Mouse (Mus musculus) cerebral cortex, adult 2 months (tissue): Measurements from ENCODE around the gene Dda1.

ENCODE experiments used
- WGBS: fragments of 180-500 bp; shearing (Covaris S2); methylation state at CpG from one replicate; pipeline ENCODE4 v1.1.7; 2018; 5-methylcytosine and 5-hydroxymethylcytosine counted together

Gene Dda1

DNA sequence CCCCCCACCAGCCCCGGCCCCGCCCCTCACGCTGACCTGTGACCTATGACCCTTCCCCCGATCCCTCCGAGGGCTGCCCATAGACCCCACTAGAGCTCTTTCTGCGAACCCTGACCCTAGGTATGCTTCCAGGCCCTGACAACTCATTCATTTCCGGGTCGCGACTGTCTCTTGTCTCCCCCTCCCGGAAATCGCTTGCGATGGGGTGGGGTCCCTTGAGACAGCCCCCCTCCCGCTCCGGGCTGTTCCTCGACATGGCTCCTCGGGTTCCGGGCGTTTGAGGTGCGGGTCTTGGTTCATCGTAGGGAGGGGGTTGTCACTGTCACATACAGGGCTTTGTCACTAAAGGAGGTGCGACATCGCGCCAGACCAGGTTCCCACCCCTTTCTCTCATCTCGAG is 412 bp downstream of the Dda1 start:
- under 1% methylated on average over 24 of the region's 24 CpGs for WGBS

- 64% methylated on average over 3 of the region's 3 CpGs for WGBS
Measured at GRCm38 (mm10) chr8:71470146-71470912, 1.3 kb downstream of the Dda1 start.

GRCm38 (mm10) chr8:71470913-71471255 is 1.9 kb downstream of the Dda1 start:
- WGBS, result 64% methylated on average over 5 of the region's 5 CpGs

DNA sequence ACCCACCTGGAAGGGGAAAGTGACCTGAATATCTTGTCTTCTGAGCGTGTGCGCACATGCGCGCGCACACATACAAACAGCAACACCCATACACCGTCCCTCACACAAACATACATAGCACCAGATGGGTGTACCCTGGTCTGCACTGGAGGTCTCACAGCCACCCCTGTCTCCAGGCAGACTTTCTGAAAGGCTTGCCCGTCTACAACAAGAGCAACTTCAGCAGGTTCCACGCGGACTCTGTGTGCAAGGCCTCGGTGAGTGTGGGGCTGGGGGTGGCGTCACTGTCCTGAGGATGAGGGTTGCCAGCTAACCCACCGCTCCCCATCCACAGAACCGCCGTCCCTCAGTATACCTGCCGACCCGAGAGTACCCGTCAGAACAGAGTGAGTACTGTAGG is 2.9 kb downstream of the Dda1 start:
- 95% methylated on average over 17 of the region's 17 CpGs for WGBS

DNA sequence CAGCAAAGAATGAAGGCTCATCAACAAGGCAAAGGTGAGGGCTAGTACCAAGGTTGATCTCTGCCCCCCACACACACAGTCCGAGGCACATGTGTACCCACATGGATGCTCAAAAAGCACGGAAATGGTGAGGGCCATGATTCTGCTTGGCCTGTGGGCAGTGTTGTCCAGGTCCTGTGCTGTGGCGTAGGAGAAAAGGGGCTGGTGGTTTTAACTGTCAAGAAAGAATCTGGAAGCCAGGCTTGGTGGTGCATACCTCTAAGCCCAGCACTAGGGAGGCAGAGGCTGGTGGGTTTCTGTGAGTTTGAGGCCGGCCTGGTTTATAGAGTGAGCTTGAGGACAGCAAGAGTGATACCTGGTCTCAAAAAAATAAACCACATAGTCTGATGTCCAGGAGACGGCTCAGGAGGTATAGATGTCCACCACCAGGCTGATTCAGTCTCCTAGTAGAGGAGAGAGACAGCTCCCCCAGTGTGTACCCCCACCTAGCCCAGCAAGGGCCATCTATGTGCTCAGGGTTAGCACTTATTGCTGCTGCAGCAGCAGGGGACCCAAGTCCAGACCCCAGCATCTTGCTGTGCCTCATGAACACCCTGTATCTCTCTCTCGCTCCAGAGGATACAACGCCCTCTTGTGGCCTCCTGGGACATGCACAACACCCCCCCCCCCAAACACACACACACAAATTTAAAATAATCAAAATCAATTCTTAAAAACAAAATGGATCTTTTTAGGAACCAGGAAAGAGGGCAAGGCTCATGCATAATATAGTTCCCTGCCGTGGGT is 3.8 kb downstream of the Dda1 start:
- WGBS, result 79% methylated on average over 8 of the region's 8 CpGs

- WGBS, result 91% methylated on average over 18 of the region's 18 CpGs
Measured at GRCm38 (mm10) chr8:71474344-71474743, 5.3 kb downstream of the Dda1 start.

DNA sequence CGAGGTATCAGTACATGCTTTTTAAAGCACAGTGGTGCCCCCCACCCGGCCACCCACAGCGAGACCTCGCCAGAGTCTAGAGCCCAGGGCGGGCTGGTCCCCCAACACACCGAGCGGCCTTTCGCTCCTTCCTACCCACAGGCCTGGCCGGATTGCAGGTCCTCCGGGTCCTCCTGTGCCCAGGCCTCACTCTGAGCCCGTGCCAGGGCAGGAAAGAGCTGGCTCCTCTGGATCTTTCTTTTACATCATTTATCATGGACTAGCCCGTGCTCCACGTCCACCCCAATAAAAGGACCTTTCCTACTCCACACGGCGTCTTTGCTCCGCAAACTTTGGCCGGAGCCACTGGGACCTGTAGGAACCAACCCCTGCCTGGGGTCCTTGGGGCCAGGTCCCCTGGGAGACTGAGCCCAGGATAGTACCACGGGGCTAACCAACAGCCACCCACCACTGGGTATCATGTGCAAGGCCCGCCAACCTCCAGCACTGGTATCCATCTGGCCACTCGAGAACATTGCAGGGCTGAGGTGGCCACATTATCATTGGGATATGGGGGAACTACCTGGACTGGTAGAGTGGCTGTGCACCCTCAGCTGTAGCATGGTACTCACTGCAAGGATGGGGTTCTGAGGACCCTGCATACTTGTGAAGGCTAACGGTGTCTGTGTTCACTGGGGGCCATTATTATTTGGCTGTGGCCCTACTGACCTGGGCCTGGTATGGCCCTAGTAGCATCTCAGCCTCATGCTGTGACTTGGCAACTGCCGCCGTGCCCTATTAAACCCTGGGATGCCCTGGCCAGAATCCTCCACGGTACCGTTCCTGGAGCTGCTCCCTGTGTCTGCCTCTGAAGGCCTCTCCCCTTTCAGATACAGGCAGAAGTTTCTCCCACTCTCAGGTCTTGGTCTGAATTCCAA is 6.0 kb downstream of the Dda1 start:
- 81% methylated on average over 25 of the region's 25 CpGs for WGBS

DNA sequence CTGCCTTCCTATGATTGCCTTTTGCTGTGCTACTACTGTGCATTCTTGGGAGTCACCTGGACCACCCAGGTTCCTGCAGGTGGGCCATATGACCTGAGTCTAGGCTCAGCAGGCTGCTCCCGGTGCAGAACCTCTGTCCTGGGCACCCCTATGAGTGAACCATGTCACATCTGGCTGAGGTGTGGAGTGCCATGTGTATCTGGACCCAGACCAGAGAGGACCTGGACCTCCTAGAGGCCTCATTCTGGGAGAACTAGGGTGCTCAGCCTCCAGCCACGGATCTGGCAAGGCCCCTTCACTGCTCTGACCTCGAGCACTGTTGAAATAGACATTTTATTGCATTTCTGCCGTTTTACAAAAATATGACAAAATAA is 6.7 kb downstream of the Dda1 start:
- 21% methylated on average over 4 of the region's 4 CpGs for WGBS

DNA sequence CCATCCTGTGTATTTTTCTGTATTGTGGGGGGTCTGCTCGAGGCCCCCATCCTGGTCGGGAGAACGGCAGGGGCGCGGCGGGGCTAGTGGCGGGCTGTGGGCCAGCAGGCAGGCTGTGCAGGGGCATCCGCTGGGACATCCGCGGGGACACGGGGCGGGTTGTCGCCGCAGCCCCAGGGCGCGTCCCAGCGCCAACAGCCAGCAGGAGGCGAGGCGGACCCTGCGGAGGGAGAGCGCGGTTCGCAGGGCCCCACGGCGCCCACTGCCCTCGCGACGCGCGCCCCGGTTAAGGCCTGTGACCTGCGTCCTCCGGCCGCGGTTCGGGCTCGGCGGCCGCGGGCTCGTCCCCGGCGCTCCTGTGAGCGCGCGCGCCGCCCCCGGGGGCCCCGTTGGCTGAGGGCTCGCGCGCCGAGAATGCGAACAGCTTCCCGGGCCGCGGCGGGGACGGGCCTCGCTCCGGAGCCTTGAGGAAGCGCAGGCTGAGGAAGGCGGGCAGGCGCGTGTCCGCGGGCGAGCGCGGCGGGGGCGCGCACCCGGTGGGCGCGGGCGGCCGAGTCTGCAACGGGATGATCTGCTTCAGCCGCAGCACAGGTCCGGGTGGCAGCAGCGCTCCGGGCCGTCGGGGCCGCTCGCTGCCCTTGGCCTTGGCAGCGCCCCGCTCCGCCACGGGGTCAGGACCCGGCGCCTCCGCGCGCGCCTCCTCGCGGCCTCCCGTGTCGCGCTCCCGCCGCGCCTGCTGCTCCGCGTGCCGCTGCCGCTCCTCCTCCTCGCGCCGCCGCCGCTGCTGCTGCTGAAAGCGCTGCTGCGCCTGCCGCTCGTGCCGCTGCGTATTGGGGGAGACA is 7.3 kb downstream of the Dda1 start:
- under 1% methylated on average over 104 of the region's 121 CpGs for WGBS

- WGBS, result 45% methylated on average over 14 of the region's 14 CpGs
Measured at GRCm38 (mm10) chr8:71477196-71477845, 8.3 kb downstream of the Dda1 start.

DNA sequence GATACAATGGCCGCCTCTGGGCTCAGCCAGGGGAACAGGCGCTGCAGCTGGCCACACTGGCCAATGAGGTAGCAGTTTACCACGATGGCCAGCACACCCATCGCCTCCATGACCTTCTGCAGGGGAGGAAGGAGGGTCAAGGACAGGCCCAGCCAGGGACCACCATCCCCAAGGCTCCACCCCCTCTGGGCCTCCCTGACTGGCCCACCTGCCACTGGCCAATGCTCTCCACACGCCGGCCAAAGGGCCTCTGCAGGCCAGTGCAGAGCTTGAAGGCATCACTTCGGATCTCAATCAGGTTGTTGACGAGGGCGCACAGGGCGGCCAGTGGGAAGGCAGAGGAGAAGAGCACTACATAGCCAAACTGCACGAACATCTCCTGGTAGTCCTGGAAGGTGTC is 9.9 kb downstream of the Dda1 start:
- 95% methylated on average over 11 of the region's 11 CpGs for WGBS

DNA sequence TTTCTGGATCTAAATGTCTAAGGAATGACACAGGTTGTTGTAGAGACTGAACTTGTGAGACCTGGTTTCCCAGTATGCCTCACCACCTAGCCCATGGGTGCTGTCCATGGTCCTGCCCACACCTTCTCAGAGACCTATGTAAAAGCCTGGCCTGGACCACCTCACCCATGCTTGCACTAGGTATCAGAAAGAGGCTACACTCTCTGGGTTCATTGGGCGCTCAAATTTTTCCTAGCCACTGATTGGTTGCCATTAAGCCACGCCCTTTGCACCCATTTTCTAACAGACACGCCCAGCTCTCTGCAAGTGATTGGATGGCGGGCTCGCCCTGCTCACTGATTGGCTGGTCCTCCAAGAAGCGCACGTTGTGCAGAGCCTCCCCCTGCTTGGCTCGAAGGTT is 14.9 kb downstream of the Dda1 start:
- WGBS, result 63% methylated on average over 8 of the region's 8 CpGs

- WGBS, result 93% methylated on average over 19 of the region's 19 CpGs
Measured at GRCm38 (mm10) chr8:71484736-71485135, 15.7 kb downstream of the Dda1 start.

GRCm38 (mm10) chr8:71485142-71486135 is 16.4 kb downstream of the Dda1 start, which contains the start of gene Ano8:
TSS of gene Ano8 (minus strand) at chr8:71485963.
- 4% methylated on average over 58 of the region's 58 CpGs for WGBS

DNA sequence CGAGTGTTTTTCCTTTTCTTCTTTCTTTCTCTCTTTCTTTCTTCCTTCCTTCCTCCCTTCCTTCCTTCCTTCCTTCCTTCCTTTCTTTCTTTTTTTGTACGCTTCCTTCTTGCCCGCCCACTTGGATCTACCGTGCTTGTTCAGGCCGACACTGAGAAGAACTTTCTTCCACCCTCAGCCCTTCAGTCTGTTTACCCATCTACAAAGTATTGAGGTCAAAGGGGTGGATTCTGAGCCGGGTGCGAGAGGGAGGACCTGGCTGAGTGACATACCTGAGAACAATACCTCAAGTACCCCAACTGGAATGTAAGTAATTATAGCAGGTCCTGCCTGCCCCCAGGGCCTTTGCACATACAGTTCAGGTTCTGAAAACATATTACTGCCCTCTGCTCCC is 17.1 kb downstream of the Dda1 start:
- 3% methylated on average over 7 of the region's 7 CpGs for WGBS

GRCm38 (mm10) chr8:71487691-71488445 is 18.9 kb downstream of the Dda1 start, which contains the start of gene Gtpbp3:
TSS of gene Gtpbp3 (plus strand) at chr8:71488103.
- under 1% methylated on average over 33 of the region's 33 CpGs for WGBS

DNA sequence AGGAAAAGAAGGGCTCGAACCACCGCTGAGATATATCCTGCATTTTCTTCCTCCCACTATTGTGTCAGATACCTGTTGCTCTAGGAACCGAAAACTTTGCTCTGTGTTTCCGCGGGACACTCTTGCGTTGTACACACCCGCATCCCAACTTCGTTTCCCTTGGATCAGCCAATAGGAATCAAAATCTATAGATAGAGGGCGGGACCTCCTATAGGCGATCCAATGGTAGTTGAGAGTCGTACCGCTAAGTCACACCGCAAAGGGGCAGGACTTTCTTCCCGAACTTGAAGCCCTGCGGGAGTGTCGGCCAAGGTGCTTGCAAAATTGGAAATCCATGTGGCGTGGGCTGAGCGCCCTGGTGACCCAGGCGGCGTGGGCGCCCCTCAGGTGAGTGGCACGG is 19.5 kb downstream of the Dda1 start:
- WGBS, result 1% methylated on average over 22 of the region's 22 CpGs

DNA sequence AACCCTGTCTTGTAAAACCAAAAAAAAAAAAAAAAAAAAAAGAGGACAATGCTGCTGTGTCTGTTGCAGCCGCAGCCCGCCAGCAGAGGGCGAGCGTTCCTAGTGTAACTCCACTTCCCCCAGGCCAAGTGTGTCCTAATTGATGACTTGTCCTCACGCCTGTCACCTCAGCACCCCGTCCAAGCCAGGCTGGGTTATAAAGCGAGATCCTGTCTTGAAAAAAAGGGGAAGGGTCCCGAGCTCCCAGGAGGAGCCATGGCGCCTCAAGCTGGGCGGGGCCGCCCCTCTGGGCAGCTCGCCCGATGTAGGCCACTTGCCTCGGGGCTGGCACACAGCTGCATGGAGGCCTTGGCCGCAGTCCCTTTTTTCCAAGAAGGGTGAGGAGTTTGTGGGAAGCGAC is 26.0 kb downstream of the Dda1 start:
- WGBS, result 10% methylated on average over 16 of the region's 16 CpGs

- 83% methylated on average over 5 of the region's 5 CpGs for WGBS
Measured at GRCm38 (mm10) chr8:71495811-71496210, 26.8 kb downstream of the Dda1 start.
